Mouse (Mus musculus) liver, embryonic 15.5 days (tissue): ENCODE data around the gene 4930568D16Rik. TPM values are rescaled to one million over a fixed set of nuclear protein-coding genes. Genes with fewer than 3 reads are reported as not detected.

Experiments used
- polyA plus RNA-seq: library from polyadenylated mRNA; unstranded; fragments of >200 nt; fragmentation: Nextera tagmentation; extraction: Ambion mirVana; gene quantifications from 2 replicates; pipeline ENCODE4 v1.2.1, GENCODE M21; 2015

4930568D16Rik gene
- polyA plus RNA-seq, 1 experiment from 2014 or later, result not detected

Other genes with a start within 250 kb of the 4930568D16Rik start
- gene Rab14, start 166.6 kb downstream of the 4930568D16Rik start, polyA plus RNA-seq, result 104 and 111 TPM in 2 replicates
- 134 and 144 TPM in 2 replicates for gene Gsn, start 111.3 kb downstream of the 4930568D16Rik start, polyA plus RNA-seq
- 169 and 191 TPM in 2 replicates for gene Stom, start 30.8 kb downstream of the 4930568D16Rik start, polyA plus RNA-seq
- not detected in 2 replicates for gene 4930402F06Rik, start 29.4 kb upstream of the 4930568D16Rik start, polyA plus RNA-seq
- 9.0 and 9.1 TPM in 2 replicates for gene Ggta1, start 95.5 kb upstream of the 4930568D16Rik start, polyA plus RNA-seq
- gene Dab2ip, start 190.5 kb upstream of the 4930568D16Rik start, polyA plus RNA-seq, result 5.3 and 7.7 TPM in 2 replicates